Mouse (Mus musculus) hindbrain, embryonic 12.5 days (tissue): ENCODE data around the gene Polr3f. TPM values are rescaled to one million over a fixed set of nuclear protein-coding genes. Genes with fewer than 3 reads are reported as not detected.

ENCODE experiments used
- ATAC-seq: fragments of 200-750 bp; cut with Nextera tagmentation; 2 replicates; pipeline ENCODE4 v1.8.0; 2017; ENCODE audit warnings: moderate TSS enrichment; ENCODE audit not compliant: low FRiP score
- H3K27ac ChIP-seq: fragments of 300-500 bp; sonication (generic); 2 replicates; pipeline ENCODE4 v1.5.1; 2016; ENCODE audit warnings: mild to moderate bottlenecking
- H3K27me3 ChIP-seq: fragments of 300-500 bp; sonication (generic); 2 replicates; pipeline ENCODE4 v1.6.1; 2016; ENCODE audit warnings: mild to moderate bottlenecking
- H3K36me3 ChIP-seq: fragments of 300-500 bp; sonication (generic); 2 replicates; pipeline ENCODE4 v1.6.1; 2016; ENCODE audit warnings: mild to moderate bottlenecking
- H3K4me1 ChIP-seq: fragments of 300-500 bp; sonication (generic); 2 replicates; pipeline ENCODE4 v1.6.1; 2016
- H3K4me2 ChIP-seq: fragments of 300-500 bp; sonication (generic); replicated peaks from 2 replicates; pipeline ENCODE4 v1.6.1; 2016; ENCODE audit warnings: mild to moderate bottlenecking
- H3K4me3 ChIP-seq: fragments of 300-500 bp; sonication (generic); 2 replicates; pipeline ENCODE4 v1.5.1; 2016; ENCODE audit warnings: mild to moderate bottlenecking
- H3K9ac ChIP-seq: fragments of 300-500 bp; sonication (generic); 2 replicates; pipeline ENCODE4 v1.6.1; 2016; ENCODE audit warnings: mild to moderate bottlenecking, moderate library complexity
- H3K9me3 ChIP-seq: fragments of 300-500 bp; sonication (generic); replicated peaks from 2 replicates; pipeline ENCODE4 v1.6.1; 2016; ENCODE audit warnings: mild to moderate bottlenecking
- WGBS: fragments of 180-500 bp; shearing (Covaris S2); methylation state at CpG from one replicate; pipeline ENCODE4 v1.1.7; 2016; 5-methylcytosine and 5-hydroxymethylcytosine counted together
- polyA plus RNA-seq: library from polyadenylated mRNA; unstranded; fragments of >200 nt; fragmentation: Nextera tagmentation; extraction: Ambion mirVana; gene quantifications from 2 replicates; pipeline ENCODE4 v1.2.1, GENCODE M21; 2016

Polr3f gene
- 35.4 and 38.5 TPM in 2 replicates for polyA plus RNA-seq

DNA sequence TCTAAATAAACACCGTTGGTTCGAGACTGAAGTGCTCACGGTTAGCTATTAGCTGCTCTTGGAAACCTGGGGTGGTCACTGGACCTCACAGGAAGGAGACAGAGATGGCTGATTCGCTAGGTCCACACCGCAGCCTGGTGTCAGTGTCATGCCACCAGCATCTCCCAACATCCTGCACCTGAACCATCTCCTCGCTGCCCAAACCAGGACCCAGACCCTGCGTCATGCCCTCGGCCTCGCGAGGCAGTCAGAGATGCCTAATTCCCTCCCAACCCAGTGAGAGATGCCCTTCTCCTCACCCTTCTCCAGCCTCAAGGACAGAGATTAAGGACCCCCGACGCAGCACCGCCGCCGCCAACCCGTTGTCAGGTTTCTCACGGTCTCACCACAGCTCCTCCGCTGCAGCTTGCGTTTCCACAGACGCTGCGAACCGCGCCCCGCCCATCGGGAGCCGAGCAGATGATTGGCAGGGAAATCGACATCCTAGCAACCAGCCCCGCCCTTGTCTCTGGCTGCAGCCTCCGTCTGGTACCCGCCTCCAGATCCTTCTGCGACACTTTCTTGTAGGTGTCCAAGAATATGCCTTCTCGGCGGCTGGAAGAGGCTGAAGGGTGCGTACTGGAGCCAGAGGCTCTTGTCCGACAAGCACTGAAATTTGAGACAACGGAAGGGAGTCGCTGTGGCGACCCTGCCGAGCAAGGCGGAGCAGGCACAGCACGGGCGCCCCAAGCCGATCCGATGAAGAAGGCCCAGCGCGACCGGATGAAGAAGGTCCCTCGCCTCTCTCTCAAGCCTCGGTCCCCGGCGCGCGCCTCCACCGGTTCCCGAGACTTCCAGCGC lies at the start of gene Polr3f, which contains the start of gene Dzank1:
Gene Polr3f (plus strand): TSS at position 738 of the 840 bp plus-strand sequence.
Gene Dzank1 (minus strand): TSS at position 434 of the 840 bp plus-strand sequence.
- Histone ChIP-seq H3K4me3 (peak within 1 kb of the TSS; percentile 96), H3K4me2 (peak within 1 kb of the TSS; percentile 88), H3K27ac (peak within 1 kb of the TSS; percentile 95), H3K9me3 (no peaks in the 10 kb centered on the region), H3K36me3 (peaks cover 6% of the 10 kb centered on the region), H3K4me1 (peaks cover 17% of the 10 kb centered on the region), H3K27me3 (0 out of 2 replicates have a peak, but pooled peaks cover 2% of the 10 kb centered on the region), H3K9ac (peak within 1 kb of the TSS; percentile 95)
- WGBS, result 2% methylated on average over 56 of the region's 56 CpGs
- ATAC-seq, result peak; percentile 99

DNA sequence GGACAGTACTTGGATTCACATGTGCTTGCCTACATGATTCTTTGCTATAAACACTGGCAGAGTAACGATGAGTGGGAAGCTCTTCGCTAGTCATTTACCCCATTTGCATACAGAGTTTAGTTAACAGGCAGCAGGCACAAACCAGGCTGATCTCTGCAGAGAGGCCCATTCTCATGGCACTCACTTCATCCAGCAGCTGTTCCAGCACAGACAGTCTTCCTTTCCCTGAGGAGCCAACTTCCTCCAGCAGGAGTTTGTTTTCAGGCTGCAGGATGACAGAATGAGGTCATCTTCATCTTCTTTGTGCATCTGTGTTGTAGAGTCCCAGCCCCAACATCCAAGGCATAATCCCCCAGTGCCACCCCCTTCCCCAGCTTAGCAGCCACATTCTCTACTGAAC lies 48.1 kb upstream of the Polr3f start:
- no peaks in the 10 kb centered on the region for H3K27me3 ChIP-seq
- H3K4me2 ChIP-seq, result no peak overlapping the region
- WGBS, result 93% methylated on average over 2 of the region's 2 CpGs
- no peaks in the 10 kb centered on the region for H3K4me1 ChIP-seq
- H3K9ac ChIP-seq, result no peak overlapping the region
- H3K9me3 ChIP-seq, result no peaks in the 10 kb centered on the region
- no peak for ATAC-seq
- peaks cover 14% of the 10 kb centered on the region; the same call in 1 of the 2 replicates for H3K36me3 ChIP-seq
- H3K4me3 ChIP-seq, result no peak overlapping the region
- no peak overlapping the region for H3K27ac ChIP-seq

DNA sequence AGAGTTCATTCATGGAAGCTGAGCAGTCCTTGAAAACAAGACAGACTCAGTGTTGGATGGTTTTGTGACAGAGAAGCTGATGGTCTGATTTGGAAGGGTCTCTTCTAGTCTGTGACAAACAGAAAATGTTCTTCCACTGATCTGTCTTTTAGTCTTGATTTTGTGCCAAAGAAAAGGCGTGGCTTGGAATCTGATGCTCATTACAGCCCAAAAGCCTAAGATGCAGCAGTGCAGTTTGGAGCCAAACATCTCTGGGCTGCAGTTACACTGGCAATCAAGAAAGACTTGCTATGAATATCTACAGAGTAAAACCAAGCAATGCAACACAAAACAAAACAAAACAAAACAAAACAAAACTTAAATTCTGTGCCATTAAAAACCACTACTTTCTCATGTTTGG lies 43.4 kb upstream of the Polr3f start:
- no peaks in the 10 kb centered on the region for H3K4me1 ChIP-seq
- no peaks in the 10 kb centered on the region for H3K27me3 ChIP-seq
- H3K9me3 ChIP-seq, result no peaks in the 10 kb centered on the region
- H3K27ac ChIP-seq, result no peak overlapping the region
- no peak overlapping the region for H3K4me3 ChIP-seq
- no peak overlapping the region for H3K4me2 ChIP-seq
- no peak overlapping the region for H3K9ac ChIP-seq
- WGBS, result 81% methylated on average over 1 of the region's 1 CpGs
- ATAC-seq, result no peak
- H3K36me3 ChIP-seq, result peaks cover 14% of the 10 kb centered on the region; the same call in 1 of the 2 replicates

DNA sequence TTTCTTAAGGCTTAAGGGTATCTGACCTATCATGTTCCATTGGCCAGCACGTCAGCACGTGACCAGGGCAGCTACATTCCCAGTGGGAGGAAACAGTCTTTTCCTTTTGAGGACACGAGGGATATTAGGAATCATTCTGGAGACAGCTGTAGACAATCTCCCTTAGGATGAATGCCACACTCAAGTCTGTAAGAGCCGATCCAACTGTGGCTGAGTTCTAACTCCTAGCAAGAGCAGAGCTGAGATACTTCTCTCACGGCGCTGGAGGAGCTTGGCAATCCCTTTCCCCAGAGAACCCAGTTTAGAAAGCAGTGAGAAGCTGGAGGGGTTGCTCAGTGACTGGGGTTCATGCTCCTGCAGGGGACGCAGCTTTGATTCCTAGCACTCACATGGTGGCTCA lies 42.1 kb upstream of the Polr3f start:
- no peak overlapping the region for H3K4me3 ChIP-seq
- no peak overlapping the region for H3K9ac ChIP-seq
- no peak overlapping the region for H3K4me2 ChIP-seq
- ATAC-seq, result no peak
- H3K4me1 ChIP-seq, result no peaks in the 10 kb centered on the region
- no peaks in the 10 kb centered on the region for H3K9me3 ChIP-seq
- no peak overlapping the region for H3K27ac ChIP-seq
- no peaks in the 10 kb centered on the region for H3K27me3 ChIP-seq
- 88% methylated on average over 7 of the region's 7 CpGs for WGBS
- H3K36me3 ChIP-seq, result peaks cover 14% of the 10 kb centered on the region; the same call in 1 of the 2 replicates

DNA sequence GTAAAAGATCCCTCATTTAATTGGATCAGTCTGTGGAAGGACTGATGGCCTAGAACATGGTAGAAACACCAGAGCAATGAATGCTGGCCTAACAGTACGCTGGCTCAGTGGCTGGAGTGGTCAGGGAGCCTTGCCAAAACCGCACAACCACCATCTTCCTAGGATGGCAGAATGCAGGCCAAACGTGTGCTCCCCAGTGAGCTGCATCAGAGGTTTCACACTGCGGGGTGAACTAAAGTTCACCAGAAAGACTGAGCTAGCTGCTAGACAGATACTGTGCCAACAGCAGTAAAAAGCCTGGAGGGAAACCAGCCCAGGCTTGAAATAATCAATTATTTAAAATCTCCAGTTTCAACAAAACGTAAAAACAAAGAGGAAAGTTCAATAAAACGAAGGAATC lies 40.0 kb upstream of the Polr3f start:
- H3K9me3 ChIP-seq, result no peaks in the 10 kb centered on the region
- no peak for ATAC-seq
- 0 out of 2 replicates have a peak, but pooled peaks cover 5% of the 10 kb centered on the region for H3K36me3 ChIP-seq
- H3K27ac ChIP-seq, result no peak overlapping the region
- no peak overlapping the region for H3K4me2 ChIP-seq
- H3K4me3 ChIP-seq, result no peak overlapping the region
- 76% methylated on average over 6 of the region's 6 CpGs for WGBS
- no peaks in the 10 kb centered on the region for H3K4me1 ChIP-seq
- H3K27me3 ChIP-seq, result no peaks in the 10 kb centered on the region
- H3K9ac ChIP-seq, result no peak overlapping the region

DNA sequence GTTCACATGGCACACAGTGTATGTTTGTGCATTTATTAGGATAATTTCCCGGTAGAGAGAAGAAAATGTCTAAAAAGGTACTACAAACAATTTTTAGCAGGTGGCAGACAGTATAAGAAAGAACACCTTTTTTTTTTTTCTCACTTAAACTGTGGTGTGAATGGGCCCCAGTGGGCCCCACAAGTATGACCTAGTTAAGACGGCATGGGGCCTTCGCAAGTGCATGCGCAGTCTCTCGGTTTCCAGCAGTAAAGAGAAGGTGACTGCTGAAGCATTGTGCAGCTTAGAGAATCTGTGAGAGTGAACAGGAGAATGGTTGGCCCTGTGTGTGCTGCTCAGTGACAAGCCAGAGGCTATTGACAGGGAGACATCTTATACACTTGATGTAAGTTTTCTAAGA lies 38.2 kb upstream of the Polr3f start:
- Histone ChIP-seq H3K36me3 (0 out of 2 replicates have a peak, but pooled peaks cover 8% of the 10 kb centered on the region), H3K4me2 (no peak overlapping the region), H3K4me3 (no peak overlapping the region), H3K4me1 (no peaks in the 10 kb centered on the region), H3K9me3 (no peaks in the 10 kb centered on the region), H3K27me3 (no peaks in the 10 kb centered on the region), H3K9ac (no peak overlapping the region), H3K27ac (no peak overlapping the region)
- 90% methylated on average over 5 of the region's 5 CpGs for WGBS
- ATAC-seq, result no peak

DNA sequence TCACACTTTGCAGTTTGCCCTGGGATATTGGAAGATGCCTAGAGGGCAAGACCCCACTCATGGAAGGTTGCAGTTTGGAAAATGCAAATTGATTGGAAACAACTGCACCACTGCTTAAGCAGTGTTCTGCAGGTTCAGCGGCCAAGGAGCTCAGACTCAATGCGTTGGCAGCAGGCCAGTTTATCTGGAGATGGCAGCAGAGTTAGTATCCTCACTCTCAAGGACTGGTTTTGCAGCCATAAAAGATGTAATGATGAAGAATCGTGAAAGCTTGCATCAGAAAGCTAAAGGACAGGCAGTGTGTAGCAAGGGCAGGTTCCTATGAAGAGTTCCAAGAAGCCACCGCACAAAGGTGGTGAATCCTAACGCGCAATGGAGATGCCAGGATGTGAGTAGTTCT lies 25.4 kb upstream of the Polr3f start:
- ATAC-seq, result no peak
- no peak overlapping the region for H3K4me2 ChIP-seq
- no peak overlapping the region for H3K27ac ChIP-seq
- H3K9me3 ChIP-seq, result no peaks in the 10 kb centered on the region
- no peak overlapping the region for H3K4me3 ChIP-seq
- H3K27me3 ChIP-seq, result no peaks in the 10 kb centered on the region
- no peak overlapping the region for H3K9ac ChIP-seq
- WGBS, result 90% methylated on average over 6 of the region's 6 CpGs
- H3K4me1 ChIP-seq, result no peaks in the 10 kb centered on the region
- peaks cover 7% of the 10 kb centered on the region; the same call in 1 of the 2 replicates for H3K36me3 ChIP-seq

DNA sequence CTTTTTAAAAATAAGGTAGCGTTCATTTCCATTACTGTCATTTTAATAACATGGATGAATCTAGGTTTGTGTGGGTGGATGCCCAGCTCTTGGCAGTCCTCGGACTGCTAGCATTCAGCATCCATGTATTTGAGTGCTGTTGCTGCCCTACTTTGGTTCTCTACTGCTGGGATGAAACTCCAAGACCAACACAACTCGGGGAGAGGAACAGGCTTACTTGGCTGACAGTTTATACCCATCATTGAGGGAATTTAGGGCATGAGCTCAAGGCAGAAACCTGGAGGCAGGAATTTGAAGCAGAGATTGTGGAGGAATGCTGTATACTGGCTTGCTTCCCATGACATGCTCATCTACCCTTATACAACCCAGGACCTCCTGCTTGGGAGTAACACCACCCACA lies 12.9 kb upstream of the Polr3f start:
- Histone ChIP-seq H3K4me2 (no peak overlapping the region), H3K27ac (no peak overlapping the region), H3K4me1 (no peaks in the 10 kb centered on the region), H3K9me3 (no peaks in the 10 kb centered on the region), H3K36me3 (no peaks in the 10 kb centered on the region), H3K4me3 (no peak overlapping the region), H3K27me3 (no peaks in the 10 kb centered on the region), H3K9ac (no peak overlapping the region)
- ATAC-seq, result no peak
- 88% methylated on average over 3 of the region's 3 CpGs for WGBS

DNA sequence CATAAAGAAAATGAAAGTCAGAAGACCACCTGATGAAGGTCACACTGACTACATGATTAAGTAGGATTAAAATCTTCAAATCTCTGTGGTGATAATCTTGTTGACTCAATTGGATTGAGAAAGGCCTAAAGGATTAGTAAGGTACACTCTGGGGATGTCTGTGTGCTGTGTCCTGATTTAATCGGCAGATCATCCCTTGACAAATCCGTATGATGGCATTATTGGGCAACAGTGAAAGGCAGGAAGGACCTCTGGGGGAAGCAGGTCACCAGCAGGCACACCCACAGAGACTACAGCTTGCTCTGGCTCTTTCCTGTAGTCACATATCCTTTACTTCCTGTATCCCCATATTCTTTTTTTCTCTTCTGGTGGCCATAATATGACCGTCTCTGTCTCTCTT lies 7.7 kb upstream of the Polr3f start:
- H3K36me3 ChIP-seq, result peaks cover 2% of the 10 kb centered on the region; the same call in 1 of the 2 replicates

DNA sequence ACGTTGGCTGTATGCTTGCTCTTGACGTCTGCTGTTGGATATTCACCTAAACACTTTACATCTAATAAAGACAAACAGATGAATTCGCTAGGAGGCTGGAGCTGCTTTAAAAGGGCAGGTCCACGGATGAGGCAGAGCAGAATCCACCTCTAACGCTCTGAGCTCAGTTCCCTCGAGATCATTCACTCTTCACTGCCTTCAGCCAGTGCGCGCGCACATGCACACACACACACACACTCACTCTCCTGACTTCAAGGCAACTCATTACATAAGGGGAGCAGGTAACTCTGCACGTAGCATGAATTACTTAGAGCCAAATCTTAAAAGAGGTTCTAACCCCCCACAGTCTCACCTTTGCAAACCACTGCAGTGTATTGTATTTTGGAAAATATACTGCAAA lies 1.7 kb upstream of the Polr3f start:
- no peaks in the 10 kb centered on the region for H3K9me3 ChIP-seq
- peak overlapping the region; percentile 88; the same call in 1 of the 2 replicates for H3K4me2 ChIP-seq
- 0 out of 2 replicates have a peak, but pooled peaks cover 2% of the 10 kb centered on the region for H3K27me3 ChIP-seq
- H3K4me3 ChIP-seq, result no peak overlapping the region
- H3K9ac ChIP-seq, result no peak overlapping the region
- H3K4me1 ChIP-seq, result peaks cover 17% of the 10 kb centered on the region
- H3K27ac ChIP-seq, result no peak overlapping the region
- no peaks in the 10 kb centered on the region for H3K36me3 ChIP-seq
- 53% methylated on average over 10 of the region's 10 CpGs for WGBS
- ATAC-seq, result no peak

More for the DNA sequence above, 7.7 kb upstream of the Polr3f start:
- 93% methylated on average over 3 of the region's 3 CpGs for WGBS
- Histone ChIP-seq H3K4me1 (no peaks in the 10 kb centered on the region), H3K27me3 (no peaks in the 10 kb centered on the region), H3K4me2 (no peak overlapping the region), H3K27ac (no peak overlapping the region), H3K9ac (no peak overlapping the region), H3K9me3 (no peaks in the 10 kb centered on the region), H3K4me3 (no peak overlapping the region)
- no peak for ATAC-seq

DNA sequence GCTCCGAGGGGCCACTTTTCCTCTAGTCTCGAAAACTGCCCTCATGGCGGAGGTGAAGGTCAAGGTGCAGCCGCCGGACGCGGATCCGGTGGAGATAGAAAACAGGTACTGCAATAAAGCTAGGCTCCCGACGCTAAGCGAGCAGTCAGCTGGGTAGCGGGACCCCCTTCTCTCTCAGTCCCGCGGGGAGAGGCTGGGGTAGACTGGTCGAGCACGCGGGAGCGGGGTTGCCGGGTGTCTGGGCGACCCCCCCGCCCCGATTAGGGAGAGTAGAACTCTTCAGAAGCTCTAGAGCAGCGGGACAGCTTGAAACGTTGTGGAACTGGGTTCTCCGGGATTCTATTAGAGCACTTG lies 280 bp downstream of the Polr3f start:
- H3K9me3 ChIP-seq, result no peaks in the 10 kb centered on the region
- WGBS, result under 1% methylated on average over 25 of the region's 25 CpGs
- peak overlapping the region; percentile 88 for H3K4me2 ChIP-seq
- 0 out of 2 replicates have a peak, but pooled peaks cover 2% of the 10 kb centered on the region for H3K27me3 ChIP-seq
- H3K27ac ChIP-seq, result peak overlapping the region; percentile 95
- peak; percentile 77 for ATAC-seq
- H3K36me3 ChIP-seq, result peaks cover 9% of the 10 kb centered on the region
- peaks cover 17% of the 10 kb centered on the region for H3K4me1 ChIP-seq
- H3K9ac ChIP-seq, result peak overlapping the region; percentile 95
- peak overlapping the region; percentile 96 for H3K4me3 ChIP-seq

DNA sequence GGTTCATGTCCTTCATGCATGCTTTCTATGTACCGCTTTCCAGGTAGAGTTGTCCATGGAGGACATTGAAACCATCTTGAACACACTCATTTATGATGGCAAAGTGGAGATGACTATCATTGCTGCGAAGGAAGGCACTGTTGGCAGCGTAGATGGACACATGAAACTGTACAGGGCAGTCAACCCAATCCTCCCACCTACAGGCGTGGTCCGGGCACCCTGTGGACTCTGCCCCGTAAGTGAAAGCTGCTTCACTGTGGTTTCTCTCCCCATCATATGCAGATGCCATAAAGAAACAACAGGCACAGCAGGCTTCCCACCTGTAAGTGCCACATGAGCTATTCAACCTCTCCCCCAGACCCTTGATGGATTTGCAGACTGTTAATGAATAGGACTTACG lies 9.6 kb downstream of the Polr3f start:
- Histone ChIP-seq H3K4me3 (no peak overlapping the region), H3K27me3 (no peaks in the 10 kb centered on the region), H3K4me1 (no peaks in the 10 kb centered on the region), H3K9ac (no peak overlapping the region), H3K36me3 (peaks cover 85% of the 10 kb centered on the region), H3K27ac (no peak overlapping the region), H3K9me3 (no peaks in the 10 kb centered on the region), H3K4me2 (no peak overlapping the region)
- ATAC-seq, result no peak
- WGBS, result 94% methylated on average over 7 of the region's 7 CpGs

DNA sequence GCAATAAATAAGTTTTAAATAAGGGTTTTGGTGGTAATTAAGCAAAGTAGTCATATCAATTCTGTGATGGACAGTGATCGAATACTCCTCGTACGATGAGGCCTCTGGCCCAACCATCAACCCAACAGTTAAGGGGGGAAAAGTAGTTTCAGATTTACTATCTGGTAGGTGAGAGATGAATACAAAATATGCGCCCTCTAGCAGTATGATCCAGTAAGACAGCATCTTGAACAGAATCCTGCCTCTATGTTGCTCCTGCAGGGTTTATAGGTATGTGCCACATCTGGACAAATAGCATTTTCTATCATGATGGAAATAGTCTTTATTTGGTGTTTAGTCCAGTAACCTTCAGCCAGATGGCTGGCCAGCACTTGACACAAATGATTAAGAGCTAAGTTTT lies 13.7 kb downstream of the Polr3f start:
- Histone ChIP-seq H3K9ac (no peak overlapping the region), H3K27me3 (no peaks in the 10 kb centered on the region), H3K4me1 (no peaks in the 10 kb centered on the region), H3K36me3 (peaks cover 81% of the 10 kb centered on the region), H3K4me3 (no peak overlapping the region), H3K9me3 (no peaks in the 10 kb centered on the region), H3K27ac (no peak overlapping the region), H3K4me2 (no peak overlapping the region)
- WGBS, result 89% methylated on average over 4 of the region's 4 CpGs
- ATAC-seq, result no peak
